Mouse (Mus musculus): Measurements from ENCODE around the gene Acp4.
"Not testable (repeated sequence)": the region's sequence is repeated elsewhere in the genome, so short reads cannot be mapped to it uniquely, and the experiment has no call there.

DNA sequence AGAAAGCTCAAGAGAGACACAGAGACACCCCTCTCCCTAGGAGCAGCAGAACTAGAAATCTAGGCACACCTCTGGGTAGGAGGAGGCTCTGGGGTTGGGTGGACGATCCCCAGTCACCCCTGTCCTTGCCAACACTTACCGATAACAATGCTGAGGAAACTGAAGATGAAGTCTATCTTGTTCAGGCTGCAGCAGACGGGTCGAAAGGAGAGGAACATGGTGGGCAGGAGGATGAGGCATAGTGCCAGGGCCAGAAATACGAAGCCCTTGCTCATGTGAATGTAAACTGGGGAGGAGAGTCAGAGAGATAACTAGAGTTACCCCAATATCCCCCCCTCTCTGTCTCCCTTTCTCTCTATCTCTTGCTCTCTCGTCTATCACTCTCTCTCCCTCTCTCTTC lies 34.8 kb downstream of the Acp4 start:
- TF ChIP-seq CTCF (IDR thresholded peaks at IDR 0.05; ENCODE audit: borderline replicate concordance, control insufficient read depth, extremely low read depth, insufficient read depth, low read length, poor library complexity); POLR2A (IDR thresholded peaks at IDR 0.05; ENCODE audit: control insufficient read depth, extremely low read depth, insufficient read depth, low read length, poor library complexity): not testable (repeated sequence)

Data from thymus, adult 2 months (tissue).